ENCODE assay signal across 9 mouse cellular contexts in the genomic region with DNA sequence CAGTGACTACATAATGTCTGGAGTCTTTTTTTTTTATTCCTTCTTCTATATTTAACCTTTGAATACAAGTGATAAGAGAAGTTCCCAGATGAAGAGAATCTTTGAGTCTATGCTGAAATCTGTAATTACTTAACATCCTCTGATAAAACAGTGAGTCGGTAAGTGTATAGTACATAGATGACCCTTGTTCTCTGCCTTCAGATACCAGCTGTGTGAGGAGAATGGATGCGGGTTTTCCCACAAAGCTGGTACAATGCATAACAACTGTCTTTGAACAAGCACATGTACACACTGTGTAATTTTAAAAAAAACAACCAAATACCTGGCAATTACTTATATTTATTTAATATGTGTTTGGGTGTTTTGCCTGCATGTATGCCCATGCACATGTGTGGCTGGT.
DNase-seq lines count a peak whose midpoint lies in the region; ATAC-seq and TF ChIP-seq lines count a peak whose summit lies in the region.
"Had no signal": no experiment of that assay in that cellular context is flagged by ENCODE, and none has a peak within 500 bp of the region (broad histone marks: within the 10 kb centered on the region; RNA-seq: fewer than 3 reads in every experiment).

No protein-coding gene starts in this region.

- no peaks in the 10 kb centered on the region for H3K27me3 ChIP-seq in lung, embryonic 14.5 days (ENCODE audit: insufficient read depth, low read length)
- no peaks in the 10 kb centered on the region for H3K27me3 ChIP-seq in forebrain, embryonic 12.5 days
- H3K27me3 ChIP-seq in intestine, embryonic 14.5 days (replicated peaks; ENCODE audit: control insufficient read depth, insufficient read depth, low read length): 0 out of 2 replicates have a peak, but pooled peaks cover 2% of the 10 kb centered on the region
- no peaks in the 10 kb centered on the region for H3K27me3 ChIP-seq in neural tube, embryonic 15.5 days (replicated peaks)
- H3K27me3 ChIP-seq in liver, embryonic 12.5 days (replicated peaks): no peaks in the 10 kb centered on the region

- H3K9me3 ChIP-seq in lung, embryonic 14.5 days (ENCODE audit: low read depth, low read length): no peaks in the 10 kb centered on the region
- no peaks in the 10 kb centered on the region for H3K9me3 ChIP-seq in forebrain, embryonic 12.5 days
- H3K9me3 ChIP-seq in intestine, embryonic 14.5 days (ENCODE audit: control insufficient read depth, low read length): no peaks in the 10 kb centered on the region
- no peaks in the 10 kb centered on the region for H3K9me3 ChIP-seq in neural tube, embryonic 15.5 days (replicated peaks)
- H3K9me3 ChIP-seq in liver, embryonic 12.5 days (replicated peaks): no peaks in the 10 kb centered on the region

- peak overlapping the region; percentile 76 for H3K27ac ChIP-seq in lung, embryonic 14.5 days (ENCODE audit: low read depth)
- H3K27ac ChIP-seq in forebrain, embryonic 12.5 days: peak overlapping the region; percentile 91
- H3K27ac ChIP-seq in intestine, embryonic 14.5 days (ENCODE audit: low read depth): no peak overlapping the region
- peak overlapping the region; percentile 86 for H3K27ac ChIP-seq in neural tube, embryonic 15.5 days (replicated peaks)
- H3K27ac ChIP-seq in liver, embryonic 12.5 days: no peak overlapping the region

- no peak; the same call in 1 of the 2 replicates for ATAC-seq in lung, embryonic 14.5 days (ENCODE audit: insufficient read depth)
- ATAC-seq in forebrain, embryonic 12.5 days (ENCODE audit: low FRiP score): peak; percentile 51; the same call in 1 of the 2 replicates
- ATAC-seq in intestine, embryonic 14.5 days (replicated peaks; ENCODE audit: low FRiP score, low TSS enrichment, low read depth): no peak
- ATAC-seq in neural tube, embryonic 15.5 days (ENCODE audit: low FRiP score): 0 out of 2 replicates have a peak, but pooled peaks have one; percentile 29
- ATAC-seq in liver, embryonic 12.5 days: no peak

- H3K4me3 ChIP-seq in lung, embryonic 14.5 days (ENCODE audit: low read depth, low read length): no peak overlapping the region
- H3K4me3 ChIP-seq in forebrain, embryonic 12.5 days (replicated peaks): no peak overlapping the region
- H3K4me3 ChIP-seq in intestine, embryonic 14.5 days (ENCODE audit: low read depth, low read length): no peak overlapping the region
- H3K4me3 ChIP-seq in neural tube, embryonic 15.5 days (replicated peaks): no peak overlapping the region
- no peak overlapping the region for H3K4me3 ChIP-seq in liver, embryonic 12.5 days

- no peak for TF ChIP-seq CTCF in lung, embryonic 14.5 days (IDR thresholded peaks at IDR 0.05; ENCODE audit: low read depth)

- no peaks in the 10 kb centered on the region for H3K36me3 ChIP-seq in lung, embryonic 14.5 days (ENCODE audit: insufficient read depth)
- no peaks in the 10 kb centered on the region for H3K36me3 ChIP-seq in forebrain, embryonic 12.5 days (replicated peaks)
- no peaks in the 10 kb centered on the region for H3K36me3 ChIP-seq in intestine, embryonic 14.5 days (ENCODE audit: control insufficient read depth, insufficient read depth, low read length)
- no peaks in the 10 kb centered on the region for H3K36me3 ChIP-seq in neural tube, embryonic 15.5 days
- no peaks in the 10 kb centered on the region for H3K36me3 ChIP-seq in liver, embryonic 12.5 days

- 38% methylated on average over 2 of the region's 2 CpGs for WGBS in lung, embryonic 14.5 days
- WGBS in forebrain, embryonic 12.5 days: 39% methylated on average over 2 of the region's 2 CpGs
- 55% methylated on average over 2 of the region's 2 CpGs for WGBS in intestine, embryonic 14.5 days
- 58% methylated on average over 2 of the region's 2 CpGs for WGBS in neural tube, embryonic 15.5 days
- WGBS in liver, embryonic 12.5 days (ENCODE audit: insufficient replicate concordance): 69% methylated on average over 2 of the region's 2 CpGs

- H3K4me2 ChIP-seq in lung, embryonic 14.5 days: peak overlapping the region; percentile 59; the same call in 1 of the 2 replicates
- H3K4me2 ChIP-seq in forebrain, embryonic 12.5 days: no peak overlapping the region
- H3K4me2 ChIP-seq in intestine, embryonic 14.5 days (ENCODE audit: low read length): peak overlapping the region; percentile 44
- H3K4me2 ChIP-seq in neural tube, embryonic 15.5 days: peak overlapping the region; percentile 50; the same call in 1 of the 2 replicates
- H3K4me2 ChIP-seq in liver, embryonic 12.5 days: no peak overlapping the region

- H3K9ac ChIP-seq in lung, embryonic 14.5 days: no peak overlapping the region
- H3K9ac ChIP-seq in forebrain, embryonic 12.5 days: no peak overlapping the region
- no peak overlapping the region for H3K9ac ChIP-seq in intestine, embryonic 14.5 days (ENCODE audit: low read length)
- H3K9ac ChIP-seq in neural tube, embryonic 15.5 days (replicated peaks): no peak overlapping the region
- H3K9ac ChIP-seq in liver, embryonic 12.5 days: no peak overlapping the region

- no peaks in the 10 kb centered on the region for H3K4me1 ChIP-seq in lung, embryonic 14.5 days (ENCODE audit: insufficient read depth)
- peaks cover 19% of the 10 kb centered on the region for H3K4me1 ChIP-seq in forebrain, embryonic 12.5 days
- no peaks in the 10 kb centered on the region for H3K4me1 ChIP-seq in intestine, embryonic 14.5 days (replicated peaks; ENCODE audit: control insufficient read depth, insufficient read depth, low read length)
- H3K4me1 ChIP-seq in neural tube, embryonic 15.5 days: peaks cover 8% of the 10 kb centered on the region; the same call in 1 of the 2 replicates
- no peaks in the 10 kb centered on the region for H3K4me1 ChIP-seq in liver, embryonic 12.5 days

- DNase-seq in lung, embryonic 14.5 days: no peak
- DNase-seq in lung, postnatal 25 days (ENCODE audit: low spot score): no peak
- DNase-seq in intestine, embryonic 14.5 days (ENCODE audit: low spot score): no peak
- no peak for DNase-seq in spleen, adult 18-20 months
- DNase-seq in right cerebral cortex, postnatal 14 days: no peak
- DNase-seq: gastrocnemius, adult 2 months had no signal

Comparison
In these comparisons a context has a peak if more than half of its experiments do, and no peak if none do; other contexts are left out.
1. ATAC-seq: peak in forebrain, embryonic 12.5 days (single experiment) and neural tube, embryonic 15.5 days (single experiment); none in lung, embryonic 14.5 days (single experiment), intestine, embryonic 14.5 days (single experiment) and liver, embryonic 12.5 days (single experiment).
2. H3K27ac ChIP-seq: peak in lung, embryonic 14.5 days (single experiment), forebrain, embryonic 12.5 days (single experiment) and neural tube, embryonic 15.5 days (single experiment); none in intestine, embryonic 14.5 days (single experiment) and liver, embryonic 12.5 days (single experiment).
3. H3K4me2 ChIP-seq: peak in lung, embryonic 14.5 days (single experiment), intestine, embryonic 14.5 days (single experiment) and neural tube, embryonic 15.5 days (single experiment); none in forebrain, embryonic 12.5 days (single experiment) and liver, embryonic 12.5 days (single experiment).